Mouse (Mus musculus) liver, adult 10 weeks (tissue): Measurements from ENCODE around the gene Nectin3. TPM values are rescaled to one million over a fixed set of nuclear protein-coding genes. Genes with fewer than 3 reads are reported as not detected.

Experiments used
- polyA plus RNA-seq: library from polyadenylated mRNA; stranded (reverse); fragments of 350-450 nt; fragmentation: Illumina TruSeq; extraction: RNeasy Lipid Tissue Mini Kit (QIAGEN cat#74804); gene quantifications from one replicate; pipeline ENCODE4 v1.2.3, GENCODE M21; 2014; ENCODE audit warnings: low read depth, low replicate concordance

Gene Nectin3
- 113 TPM for polyA plus RNA-seq

DNA sequence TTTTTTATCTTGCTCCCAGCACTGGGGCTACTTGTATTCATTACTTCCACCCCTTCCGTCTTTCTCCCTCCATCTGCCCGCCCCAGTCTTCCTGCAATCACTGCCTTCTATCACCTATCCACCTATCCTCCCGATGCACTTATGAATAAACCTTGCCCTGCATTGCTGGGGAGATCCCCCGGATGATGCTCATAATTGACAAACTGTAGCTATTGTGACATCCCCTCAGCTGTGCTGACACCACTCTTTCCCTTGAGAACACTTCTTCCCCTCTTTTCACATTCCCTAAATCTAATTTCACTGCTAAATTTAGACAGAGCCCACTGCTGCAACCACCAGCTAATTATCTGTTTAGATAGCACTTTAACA is at the start of gene Nectin3:
TSS of gene Nectin3 (minus strand) at position 105 of the 369 bp plus-strand sequence.

